Mouse (Mus musculus) embryonic facial prominence, embryonic 11.5 days (tissue): ENCODE results near the gene Ugt1a6b. TPM values are rescaled to one million over a fixed set of nuclear protein-coding genes. Genes with fewer than 3 reads are reported as not detected.
"Not testable (repeated sequence)": the region's sequence is repeated elsewhere in the genome, so short reads cannot be mapped to it uniquely, and the experiment has no call there.

Source experiments
- ATAC-seq: fragments of 200-750 bp; cut with Nextera tagmentation; replicated peaks from 2 replicates; pipeline ENCODE4 v1.8.0; 2017; ENCODE audit warnings: low read depth; ENCODE audit not compliant: insufficient number of reproducible peaks, low FRiP score, low TSS enrichment
- DNase-seq: peaks from one replicate; pipeline ENCODE4 v3.0.0-alpha.2; 2015; ENCODE audit warnings: low spot score
- H3K27ac ChIP-seq: fragments of 300-500 bp; sonication (generic); replicated peaks from 2 replicates; pipeline ENCODE4 v1.5.1; 2014; ENCODE audit warnings: mild to moderate bottlenecking, low read depth, low read length, control low read depth
- H3K27me3 ChIP-seq: fragments of 300-500 bp; sonication (generic); 2 replicates; pipeline ENCODE4 v1.6.1; 2014; ENCODE audit warnings: mild to moderate bottlenecking, low read length, moderate library complexity, mixed read lengths; ENCODE audit not compliant: control insufficient read depth, insufficient read depth
- H3K36me3 ChIP-seq: fragments of 300-500 bp; sonication (generic); replicated peaks from 2 replicates; pipeline ENCODE4 v1.6.1; 2014; ENCODE audit warnings: low read depth, mild to moderate bottlenecking, low read length, moderate library complexity, mixed read lengths; ENCODE audit not compliant: control insufficient read depth, insufficient read depth
- H3K4me1 ChIP-seq: fragments of 300-500 bp; sonication (generic); 2 replicates; pipeline ENCODE4 v1.6.1; 2014; ENCODE audit warnings: low read length, mixed read lengths; ENCODE audit not compliant: control insufficient read depth, insufficient read depth
- H3K4me2 ChIP-seq: fragments of 300-500 bp; sonication (generic); 2 replicates; pipeline ENCODE4 v1.6.1; 2014; ENCODE audit warnings: low read depth, mild to moderate bottlenecking, control low read depth, low read length, moderate library complexity
- H3K4me3 ChIP-seq: fragments of 300-500 bp; sonication (generic); 2 replicates; pipeline ENCODE4 v1.5.1; 2014; ENCODE audit warnings: low read depth, low read length, control low read depth
- H3K9ac ChIP-seq: fragments of 300-500 bp; sonication (generic); replicated peaks from 2 replicates; pipeline ENCODE4 v1.6.1; 2014; ENCODE audit warnings: mild to moderate bottlenecking, control low read depth, low read length
- H3K9me3 ChIP-seq: fragments of 300-500 bp; sonication (generic); replicated peaks from 2 replicates; pipeline ENCODE4 v1.6.1; 2016; ENCODE audit warnings: mild to moderate bottlenecking, low read length, inconsistent platforms, mixed read lengths; ENCODE audit not compliant: control insufficient read depth
- WGBS: fragments of 180-500 bp; shearing (Covaris S2); extraction: QIAGEN DNeasy Blood & Tissue Kit; methylation state at CpG from one replicate; pipeline ENCODE4 v1.1.7; 2014; 5-methylcytosine and 5-hydroxymethylcytosine counted together
- polyA plus RNA-seq: library from polyadenylated mRNA; unstranded; fragments of >200 nt; fragmentation: Nextera tagmentation; extraction: Ambion mirVana; gene quantifications from 2 replicates; pipeline ENCODE4 v1.2.1, GENCODE M21; 2014

Gene Ugt1a6b
- not detected in 2 replicates for polyA plus RNA-seq

DNA sequence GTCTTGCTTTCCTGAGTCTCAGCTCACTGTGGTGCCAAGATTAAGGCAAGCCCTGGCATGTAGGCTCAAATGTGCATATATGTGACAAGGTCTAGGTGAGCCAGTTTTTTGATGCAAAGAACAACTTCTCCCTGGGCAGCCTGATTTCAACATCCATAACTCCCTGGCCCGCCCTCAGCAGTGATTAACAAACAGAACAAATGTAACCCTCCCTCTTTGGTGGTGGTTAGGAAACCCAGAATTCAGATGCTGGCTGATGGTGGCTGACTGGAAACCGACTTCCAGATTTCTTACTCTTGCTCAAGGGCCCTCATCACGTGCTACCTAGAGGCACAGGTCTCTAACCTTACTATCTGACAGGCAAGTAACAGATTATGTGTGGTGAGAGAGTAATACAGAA lies at the start of gene Ugt1a6b:
TSS of gene Ugt1a6b (plus strand) at position 234 of the 400 bp plus-strand sequence.
- H3K36me3 ChIP-seq, H3K9me3 ChIP-seq, H3K27ac ChIP-seq, H3K4me3 ChIP-seq, H3K9ac ChIP-seq, DNase-seq, H3K4me1 ChIP-seq, H3K27me3 ChIP-seq, H3K4me2 ChIP-seq, ATAC-seq: not testable (repeated sequence)
- WGBS, result 69% methylated on average over 3 of the region's 3 CpGs

DNA sequence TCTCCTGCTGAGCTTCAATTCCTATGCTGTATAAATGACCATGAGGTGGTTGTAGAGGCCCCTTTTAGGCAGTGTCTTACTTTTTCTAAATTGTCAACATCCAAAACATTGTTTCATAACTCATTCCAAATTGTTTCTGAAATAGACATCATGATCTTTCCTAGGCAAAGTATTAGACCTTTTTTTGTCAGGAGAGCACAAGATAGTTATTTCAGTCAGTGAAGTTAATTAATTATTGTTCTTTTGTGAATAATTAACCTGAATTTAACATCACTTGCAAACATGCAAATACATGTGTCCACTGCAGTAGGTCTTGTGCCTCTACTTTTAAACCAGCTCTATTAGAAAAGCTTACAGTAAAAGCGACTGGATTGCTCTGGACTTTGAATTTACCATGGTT lies 48.0 kb upstream of the Ugt1a6b start, which contains the start of gene Ugt1a10:
TSS of gene Ugt1a10 (plus strand) at position 301 of the 400 bp plus-strand sequence.
- WGBS, result 85% methylated on average over 1 of the region's 1 CpGs
- Histone ChIP-seq H3K27ac (no peak within 1 kb of the TSS), H3K36me3 (no peaks in the 10 kb centered on the region), H3K27me3 (no peaks in the 10 kb centered on the region), H3K9me3 (no peaks in the 10 kb centered on the region), H3K4me1 (no peaks in the 10 kb centered on the region), H3K4me3 (no peak within 1 kb of the TSS), H3K4me2 (no peak within 1 kb of the TSS), H3K9ac (no peak within 1 kb of the TSS)
- DNase-seq, result no peak
- no peak for ATAC-seq

DNA sequence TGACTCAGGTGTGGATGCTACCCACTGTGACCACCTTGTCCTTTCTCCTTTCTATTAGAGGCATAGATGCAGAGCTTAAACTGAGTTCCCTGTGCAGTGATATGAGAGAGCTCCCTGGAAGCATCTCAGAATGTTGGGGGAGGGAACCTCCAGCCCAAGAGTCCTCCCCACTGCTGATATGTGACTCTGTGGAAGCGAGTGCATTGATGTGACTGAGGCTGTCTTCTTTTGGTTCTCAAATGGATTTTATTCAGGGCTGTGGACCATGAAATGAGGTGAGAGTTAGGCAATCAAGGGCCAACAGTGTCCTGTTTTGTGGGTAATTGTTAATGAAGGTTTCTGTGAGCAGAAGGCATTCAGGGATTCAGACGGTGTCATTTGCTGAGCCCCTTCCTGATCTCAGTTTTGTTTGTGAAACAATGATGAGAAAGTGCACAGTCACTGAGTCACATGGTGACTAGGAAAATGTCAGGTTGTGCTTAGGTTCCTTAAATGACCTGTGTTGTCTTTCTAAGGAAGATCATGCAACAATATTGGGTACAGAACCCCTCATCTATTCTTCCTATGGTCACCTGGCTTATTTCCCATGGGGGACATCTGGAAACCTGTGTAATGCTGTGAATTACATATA lies 36.5 kb upstream of the Ugt1a6b start:
- H3K9me3 ChIP-seq, H3K9ac ChIP-seq, H3K4me2 ChIP-seq, H3K4me3 ChIP-seq, H3K4me1 ChIP-seq, H3K27me3 ChIP-seq, H3K27ac ChIP-seq, ATAC-seq, H3K36me3 ChIP-seq, DNase-seq: not testable (repeated sequence)
- WGBS, result 71% methylated on average over 1 of the region's 2 CpGs

DNA sequence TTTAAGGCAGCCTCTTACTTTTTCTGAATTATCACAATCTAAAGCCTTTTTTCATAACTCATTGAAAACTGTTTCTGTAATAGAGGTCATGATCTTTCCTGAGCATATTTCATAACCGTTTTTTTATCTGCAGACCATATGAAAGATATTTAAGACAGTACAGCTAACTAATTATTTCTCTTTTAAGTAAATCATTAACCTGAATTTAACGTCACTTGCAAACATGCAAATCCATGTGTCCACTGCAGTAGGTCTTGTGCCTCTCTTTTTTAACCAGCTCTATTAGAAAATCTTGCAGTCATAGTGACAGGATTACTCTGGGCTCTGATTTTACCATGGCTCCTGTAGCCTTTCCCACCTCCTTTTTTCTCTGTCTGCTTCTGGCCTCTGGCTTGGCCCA lies 32.6 kb upstream of the Ugt1a6b start, which contains the start of gene Ugt1a9:
TSS of gene Ugt1a9 (plus strand) at position 306 of the 400 bp plus-strand sequence.
- WGBS, result 67% methylated on average over 2 of the region's 2 CpGs
- no peak within 1 kb of the TSS for H3K4me2 ChIP-seq
- no peak for ATAC-seq

DNA sequence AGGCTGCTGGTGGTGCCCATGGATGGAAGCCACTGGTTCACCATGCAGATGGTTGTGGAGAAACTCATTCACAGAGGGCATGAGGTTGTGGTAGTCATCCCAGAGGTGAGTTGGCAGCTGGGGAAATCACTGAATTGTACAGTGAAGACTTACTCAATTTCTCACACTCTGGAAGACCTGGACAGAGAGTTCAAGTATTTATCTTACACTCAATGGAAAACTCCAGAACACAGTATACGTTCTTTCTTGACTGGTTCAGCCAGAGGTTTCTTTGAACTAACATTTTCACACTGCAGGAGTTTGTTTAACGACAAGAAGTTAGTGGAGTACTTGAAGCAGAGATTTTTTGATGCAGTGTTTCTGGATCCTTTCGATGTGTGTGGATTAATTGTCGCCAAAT lies 32.1 kb upstream of the Ugt1a6b start:
- DNase-seq (no peak), ATAC-seq (no peak)
- no peak overlapping the region for H3K4me2 ChIP-seq
- no peak overlapping the region for H3K4me3 ChIP-seq
- WGBS, result 84% methylated on average over 4 of the region's 4 CpGs
- no peaks in the 10 kb centered on the region for H3K4me1 ChIP-seq
- no peak overlapping the region for H3K9ac ChIP-seq
- H3K27me3 ChIP-seq, result no peaks in the 10 kb centered on the region
- no peaks in the 10 kb centered on the region for H3K9me3 ChIP-seq
- no peaks in the 10 kb centered on the region for H3K36me3 ChIP-seq
- H3K27ac ChIP-seq, result no peak overlapping the region

More for the DNA sequence above, 32.6 kb upstream of the Ugt1a6b start, which contains the start of gene Ugt1a9:
- H3K4me3 ChIP-seq, result no peak within 1 kb of the TSS
- H3K27me3 ChIP-seq, result no peaks in the 10 kb centered on the region
- no peak within 1 kb of the TSS for H3K9ac ChIP-seq
- DNase-seq, result no peak
- H3K27ac ChIP-seq, result no peak within 1 kb of the TSS
- no peaks in the 10 kb centered on the region for H3K9me3 ChIP-seq
- H3K4me1 ChIP-seq, result no peaks in the 10 kb centered on the region
- no peaks in the 10 kb centered on the region for H3K36me3 ChIP-seq

DNA sequence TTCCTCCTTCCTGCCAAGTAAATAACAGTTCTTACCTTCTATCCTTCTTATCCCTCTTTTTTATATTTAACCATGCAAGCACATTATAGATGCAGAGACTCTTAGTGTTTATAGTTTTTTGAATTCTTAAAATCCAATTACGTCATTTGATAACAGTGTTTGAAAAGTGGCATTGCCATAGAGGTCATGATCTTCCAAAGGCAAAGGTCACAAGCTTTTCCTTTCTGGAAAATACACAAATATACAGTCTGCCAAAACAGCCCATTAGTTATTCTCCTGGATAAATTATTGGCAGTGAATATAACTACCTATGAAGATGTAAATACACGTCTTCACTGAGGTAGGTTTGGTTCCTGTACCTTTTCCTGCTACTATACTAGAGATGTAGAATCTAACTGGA lies 28.6 kb upstream of the Ugt1a6b start:
- DNase-seq (no peak), ATAC-seq (no peak)
- Histone ChIP-seq H3K4me2 (no peak overlapping the region), H3K4me3 (no peak overlapping the region), H3K9ac (no peak overlapping the region), H3K9me3 (no peaks in the 10 kb centered on the region), H3K36me3 (no peaks in the 10 kb centered on the region), H3K27me3 (no peaks in the 10 kb centered on the region), H3K27ac (no peak overlapping the region), H3K4me1 (no peaks in the 10 kb centered on the region)
- WGBS, result 80% methylated on average over 2 of the region's 2 CpGs

DNA sequence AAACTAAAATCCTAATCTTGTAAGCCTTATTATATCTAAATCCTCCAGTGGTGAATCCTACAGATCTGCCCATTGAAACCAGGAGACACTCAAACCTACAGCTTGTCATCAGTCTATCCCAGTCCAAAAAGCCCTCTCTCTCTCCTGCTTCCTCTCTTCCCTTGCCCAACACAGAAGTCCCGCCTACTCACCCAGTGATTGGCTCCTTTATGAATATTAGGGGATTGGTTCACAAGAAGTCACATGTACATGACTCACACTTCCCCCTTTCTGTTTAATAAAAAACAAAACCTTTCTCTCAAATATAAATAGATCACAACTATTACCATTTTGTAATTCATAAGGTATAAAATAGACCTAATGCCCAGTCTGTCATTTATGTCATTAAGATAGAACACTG lies 25.9 kb upstream of the Ugt1a6b start:
- Histone ChIP-seq H3K36me3 (no peaks in the 10 kb centered on the region), H3K4me1 (no peaks in the 10 kb centered on the region), H3K4me2 (no peak overlapping the region), H3K27me3 (no peaks in the 10 kb centered on the region), H3K9me3 (no peaks in the 10 kb centered on the region), H3K9ac (no peak overlapping the region), H3K4me3 (no peak overlapping the region), H3K27ac (no peak overlapping the region)
- no peak for ATAC-seq
- WGBS, result 85% methylated on average over 1 of the region's 1 CpGs
- no peak for DNase-seq

DNA sequence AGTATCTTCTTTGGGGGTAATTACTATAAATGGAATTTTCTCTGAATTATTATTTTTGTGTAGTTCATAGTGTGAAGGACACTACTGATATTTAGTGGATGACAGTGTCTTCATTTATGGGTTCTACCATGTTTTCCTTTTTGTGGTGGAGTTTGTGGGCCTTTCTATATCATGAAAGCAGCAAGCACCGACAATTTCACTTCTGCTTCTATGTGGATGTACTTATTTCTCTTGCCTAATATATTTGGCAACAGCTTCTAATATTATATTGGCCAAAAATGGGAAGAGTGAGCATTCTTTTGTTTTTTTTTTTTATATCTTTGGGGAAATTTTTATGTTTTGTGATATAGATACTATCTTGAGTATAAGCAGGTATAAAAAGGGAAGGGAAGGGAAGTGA lies 21.4 kb upstream of the Ugt1a6b start:
- H3K4me2 ChIP-seq, result no peak overlapping the region
- no peak overlapping the region for H3K4me3 ChIP-seq
- ATAC-seq (no peak), DNase-seq (no peak)
- no peak overlapping the region for H3K9ac ChIP-seq
- H3K4me1 ChIP-seq, result no peaks in the 10 kb centered on the region
- H3K27me3 ChIP-seq, result no peaks in the 10 kb centered on the region
- H3K9me3 ChIP-seq, result no peaks in the 10 kb centered on the region
- no peaks in the 10 kb centered on the region for H3K36me3 ChIP-seq
- WGBS, result 82% methylated on average over 1 of the region's 1 CpGs
- H3K27ac ChIP-seq, result no peak overlapping the region
